Mouse (Mus musculus) liver, embryonic 12.5 days (tissue): ENCODE measurements around the gene Lctl. TPM values are rescaled to one million over a fixed set of nuclear protein-coding genes. Genes with fewer than 3 reads are reported as not detected.

Source experiments
- polyA plus RNA-seq: library from polyadenylated mRNA; unstranded; fragments of >200 nt; fragmentation: Nextera tagmentation; extraction: Ambion mirVana; gene quantifications from 2 replicates; pipeline ENCODE4 v1.2.1, GENCODE M21; 2016

The Lctl gene
- polyA plus RNA-seq, 1 experiment from 2014 or later: not detected

Other genes with a start within 250 kb of the Lctl start
- gene Smad6, start 95.1 kb upstream of the Lctl start, polyA plus RNA-seq: 11.7 and 12.9 TPM in 2 replicates
- 26.5 and 28.4 TPM in 2 replicates for gene Zwilch, start 56.0 kb downstream of the Lctl start, polyA plus RNA-seq
- 1,196 and 1,210 TPM in 2 replicates for gene Rpl4, start 56.2 kb downstream of the Lctl start, polyA plus RNA-seq
- 14.9 and 17.4 TPM in 2 replicates for gene Snapc5, start 62.1 kb downstream of the Lctl start, polyA plus RNA-seq
- gene Uchl4, start 118.1 kb downstream of the Lctl start, polyA plus RNA-seq: 1.5 and 2.0 TPM in 2 replicates
- 41.2 and 43.8 TPM in 2 replicates for gene Map2k1, start 136.5 kb downstream of the Lctl start, polyA plus RNA-seq
- 269 and 280 TPM in 2 replicates for gene Tipin, start 164.4 kb downstream of the Lctl start, polyA plus RNA-seq
- 13.8 and 14.3 TPM in 2 replicates for gene Dis3l, start 224.1 kb downstream of the Lctl start, polyA plus RNA-seq